Mouse (Mus musculus) erythroblast, embryonic 14.5 days (primary cell): ENCODE data around the gene Ephb6.

ENCODE experiments used
- GATA1 ChIP-seq: IDR thresholded peaks from 2 replicates; pipeline ENCODE4 v1.6.1; 2012; ENCODE audit warnings: low read length, inconsistent platforms, mixed read lengths
- TAL1 ChIP-seq: IDR thresholded peaks from 3 replicates; pipeline ENCODE4 v1.6.1; 2012; ENCODE audit warnings: low read length, inconsistent platforms, mixed read lengths

- no peak for TF ChIP-seq TAL1
- no peak for TF ChIP-seq GATA1
Observed at GRCm38 (mm10) chr6:41557468-41557867, 47.8 kb upstream of the Ephb6 start.
